Mouse (Mus musculus) liver, adult 2 months (tissue): Measurements from ENCODE around the gene Bcdin3d.

Experiments
- CTCF ChIP-seq: fragments of 200-500 bp; IDR thresholded peaks from 2 replicates; pipeline ENCODE4 v1.5.1; 2011; ENCODE audit warnings: low read depth, low read length, control low read depth
- POLR2A ChIP-seq: fragments of 200-500 bp; IDR thresholded peaks from 2 replicates; pipeline ENCODE4 v1.6.1; 2011; ENCODE audit warnings: low read length, control low read depth; ENCODE audit not compliant: insufficient read depth; ENCODE audit errors: extremely low read depth

DNA sequence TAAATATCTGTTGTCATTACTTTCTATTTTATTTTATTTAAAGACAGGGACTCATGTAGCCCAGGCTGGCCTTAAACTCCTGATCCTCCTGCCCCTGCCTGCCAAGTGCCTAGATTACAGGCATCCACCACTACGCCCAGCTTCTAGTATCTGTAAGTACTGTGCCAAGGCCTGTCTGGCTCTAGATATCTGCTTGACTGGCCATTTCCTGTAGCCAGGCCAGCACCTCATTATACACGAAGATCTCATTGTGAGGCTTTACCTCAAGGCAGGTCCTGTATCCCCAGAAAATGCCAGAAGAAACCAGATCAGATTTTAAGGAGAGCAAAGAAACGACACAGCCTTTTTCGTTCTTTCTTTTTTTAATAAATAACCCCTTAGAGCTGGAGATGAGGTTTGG is 4.8 kb downstream of the Bcdin3d start:
- TF ChIP-seq POLR2A (no peak), CTCF (no peak)
